Mouse (Mus musculus): ENCODE data around the gene Tmem132e. TPM values are rescaled to one million over a fixed set of nuclear protein-coding genes. Genes with fewer than 3 reads are reported as not detected.
A peak's percentile ranks its signal among the peaks of the same experiment; 100 is the strongest.

Tmem132e gene
- polyA plus RNA-seq, 1 experiment from 2014 or later, result 2.0 TPM

GRCm38 (mm10) chr11:82386970-82387540 is 1.6 kb upstream of the Tmem132e start:
- H3K4me3 ChIP-seq (ENCODE audit: low read depth, low read length), result peak overlapping the region; percentile 63
- WGBS, result under 1% methylated on average over 41 of the region's 51 CpGs
- H3K9ac ChIP-seq (ENCODE audit: low read depth, low read length), result peak overlapping the region; percentile 61
- H3K27ac ChIP-seq (replicated peaks; ENCODE audit: low read depth, low read length), result no peak overlapping the region
- H3K4me1 ChIP-seq (ENCODE audit: control insufficient read depth, insufficient read depth, low read length), result peaks cover 15% of the 10 kb centered on the region
- peak; percentile 81 for ATAC-seq (ENCODE audit: low read depth)
- H3K27me3 ChIP-seq (replicated peaks; ENCODE audit: control insufficient read depth, insufficient read depth, low read length), result peaks cover 84% of the 10 kb centered on the region
- H3K9me3 ChIP-seq (ENCODE audit: control insufficient read depth, low read length), result no peaks in the 10 kb centered on the region
- peak; percentile 81 for DNase-seq (ENCODE audit: low spot score)
- peak overlapping the region; percentile 96 for H3K4me2 ChIP-seq (ENCODE audit: low read depth, low read length)
- H3K36me3 ChIP-seq (ENCODE audit: control insufficient read depth, insufficient read depth, low read length), result no peaks in the 10 kb centered on the region

- no peak overlapping the region for H3K27ac ChIP-seq (replicated peaks; ENCODE audit: low read depth, low read length)
- H3K4me3 ChIP-seq (ENCODE audit: low read depth, low read length), result peak overlapping the region; percentile 63
- H3K4me2 ChIP-seq (ENCODE audit: low read depth, low read length), result peak overlapping the region; percentile 96
- H3K36me3 ChIP-seq (ENCODE audit: control insufficient read depth, insufficient read depth, low read length), result no peaks in the 10 kb centered on the region
- no peaks in the 10 kb centered on the region for H3K9me3 ChIP-seq (ENCODE audit: control insufficient read depth, low read length)
- H3K27me3 ChIP-seq (replicated peaks; ENCODE audit: control insufficient read depth, insufficient read depth, low read length), result peaks cover 80% of the 10 kb centered on the region
- under 1% methylated on average over 47 of the region's 47 CpGs for WGBS
- H3K4me1 ChIP-seq (ENCODE audit: control insufficient read depth, insufficient read depth, low read length), result peaks cover 15% of the 10 kb centered on the region
- peak overlapping the region; percentile 61 for H3K9ac ChIP-seq (ENCODE audit: low read depth, low read length)
- no peak for DNase-seq (ENCODE audit: low spot score)
- ATAC-seq (ENCODE audit: low read depth), result no peak
These were observed 874 bp upstream of the Tmem132e start for GRCm38 (mm10) chr11:82387711-82388341.

- peak; percentile 31 for DNase-seq (ENCODE audit: low spot score)
- Histone ChIP-seq H3K4me3 (ENCODE audit: low read depth, low read length) (peak overlapping the region; percentile 63), H3K27ac (replicated peaks; ENCODE audit: low read depth, low read length) (no peak overlapping the region), H3K36me3 (ENCODE audit: control insufficient read depth, insufficient read depth, low read length) (no peaks in the 10 kb centered on the region), H3K9me3 (ENCODE audit: control insufficient read depth, low read length) (no peaks in the 10 kb centered on the region), H3K9ac (ENCODE audit: low read depth, low read length) (peak overlapping the region; percentile 61), H3K27me3 (replicated peaks; ENCODE audit: control insufficient read depth, insufficient read depth, low read length) (peaks cover 69% of the 10 kb centered on the region), H3K4me1 (ENCODE audit: control insufficient read depth, insufficient read depth, low read length) (peaks cover 15% of the 10 kb centered on the region), H3K4me2 (ENCODE audit: low read depth, low read length) (peak overlapping the region; percentile 96)
- ATAC-seq (ENCODE audit: low read depth), result peak; percentile 13; the same call in 1 of the 2 replicates
- WGBS, result 2% methylated on average over 49 of the region's 69 CpGs
These were observed 944 bp downstream of the Tmem132e start for GRCm38 (mm10) chr11:82389396-82390291.

GRCm38 (mm10) chr11:82392341-82392740 is 3.6 kb downstream of the Tmem132e start:
- WGBS, result 52% methylated on average over 3 of the region's 3 CpGs
- Histone ChIP-seq H3K27me3 (replicated peaks; ENCODE audit: control insufficient read depth, insufficient read depth, low read length) (peaks cover 48% of the 10 kb centered on the region), H3K4me1 (ENCODE audit: control insufficient read depth, insufficient read depth, low read length) (peaks cover 15% of the 10 kb centered on the region), H3K9ac (ENCODE audit: low read depth, low read length) (no peak overlapping the region), H3K4me3 (ENCODE audit: low read depth, low read length) (no peak overlapping the region), H3K27ac (replicated peaks; ENCODE audit: low read depth, low read length) (no peak overlapping the region), H3K36me3 (ENCODE audit: control insufficient read depth, insufficient read depth, low read length) (no peaks in the 10 kb centered on the region), H3K4me2 (ENCODE audit: low read depth, low read length) (no peak overlapping the region), H3K9me3 (ENCODE audit: control insufficient read depth, low read length) (no peaks in the 10 kb centered on the region)
- ATAC-seq (ENCODE audit: low read depth) (no peak), DNase-seq (ENCODE audit: low spot score) (no peak)

GRCm38 (mm10) chr11:82399621-82400020 is 10.9 kb downstream of the Tmem132e start:
- H3K4me1 ChIP-seq (ENCODE audit: control insufficient read depth, insufficient read depth, low read length), result no peaks in the 10 kb centered on the region
- 19% methylated on average over 2 of the region's 3 CpGs for WGBS
- no peak overlapping the region for H3K27ac ChIP-seq (replicated peaks; ENCODE audit: low read depth, low read length)
- no peaks in the 10 kb centered on the region for H3K36me3 ChIP-seq (ENCODE audit: control insufficient read depth, insufficient read depth, low read length)
- ATAC-seq (ENCODE audit: low read depth) (no peak), DNase-seq (ENCODE audit: low spot score) (no peak)
- H3K27me3 ChIP-seq (replicated peaks; ENCODE audit: control insufficient read depth, insufficient read depth, low read length), result no peaks in the 10 kb centered on the region
- no peak overlapping the region for H3K4me2 ChIP-seq (ENCODE audit: low read depth, low read length)
- no peak overlapping the region for H3K9ac ChIP-seq (ENCODE audit: low read depth, low read length)
- no peaks in the 10 kb centered on the region for H3K9me3 ChIP-seq (ENCODE audit: control insufficient read depth, low read length)
- no peak overlapping the region for H3K4me3 ChIP-seq (ENCODE audit: low read depth, low read length)

- WGBS, result 38% methylated on average over 3 of the region's 3 CpGs
- ATAC-seq (ENCODE audit: low read depth) (no peak), DNase-seq (ENCODE audit: low spot score) (no peak)
- Histone ChIP-seq H3K4me1 (ENCODE audit: control insufficient read depth, insufficient read depth, low read length) (0 out of 2 replicates have a peak, but pooled peaks cover 4% of the 10 kb centered on the region), H3K27me3 (replicated peaks; ENCODE audit: control insufficient read depth, insufficient read depth, low read length) (no peaks in the 10 kb centered on the region), H3K9me3 (ENCODE audit: control insufficient read depth, low read length) (no peaks in the 10 kb centered on the region), H3K4me2 (ENCODE audit: low read depth, low read length) (no peak overlapping the region), H3K36me3 (ENCODE audit: control insufficient read depth, insufficient read depth, low read length) (no peaks in the 10 kb centered on the region), H3K27ac (replicated peaks; ENCODE audit: low read depth, low read length) (no peak overlapping the region), H3K9ac (ENCODE audit: low read depth, low read length) (no peak overlapping the region), H3K4me3 (ENCODE audit: low read depth, low read length) (no peak overlapping the region)
These were observed 16.9 kb downstream of the Tmem132e start for GRCm38 (mm10) chr11:82405641-82406040.

GRCm38 (mm10) chr11:82406358-82407221 is 17.9 kb downstream of the Tmem132e start:
- Histone ChIP-seq H3K27ac (replicated peaks; ENCODE audit: low read depth, low read length) (no peak overlapping the region), H3K9me3 (ENCODE audit: control insufficient read depth, low read length) (no peaks in the 10 kb centered on the region), H3K27me3 (replicated peaks; ENCODE audit: control insufficient read depth, insufficient read depth, low read length) (no peaks in the 10 kb centered on the region), H3K4me2 (ENCODE audit: low read depth, low read length) (no peak overlapping the region), H3K9ac (ENCODE audit: low read depth, low read length) (no peak overlapping the region), H3K36me3 (ENCODE audit: control insufficient read depth, insufficient read depth, low read length) (no peaks in the 10 kb centered on the region), H3K4me1 (ENCODE audit: control insufficient read depth, insufficient read depth, low read length) (0 out of 2 replicates have a peak, but pooled peaks cover 4% of the 10 kb centered on the region), H3K4me3 (ENCODE audit: low read depth, low read length) (no peak overlapping the region)
- DNase-seq (ENCODE audit: low spot score) (peak; percentile 74), ATAC-seq (ENCODE audit: low read depth) (peak; percentile 72; the same call in 1 of the 2 replicates)
- 29% methylated on average over 11 of the region's 11 CpGs for WGBS

- H3K36me3 ChIP-seq (ENCODE audit: control insufficient read depth, insufficient read depth, low read length), result no peaks in the 10 kb centered on the region
- no peak overlapping the region for H3K27ac ChIP-seq (replicated peaks; ENCODE audit: low read depth, low read length)
- H3K4me3 ChIP-seq (ENCODE audit: low read depth, low read length), result no peak overlapping the region
- no peaks in the 10 kb centered on the region for H3K27me3 ChIP-seq (replicated peaks; ENCODE audit: control insufficient read depth, insufficient read depth, low read length)
- no peak for DNase-seq (ENCODE audit: low spot score)
- H3K4me1 ChIP-seq (ENCODE audit: control insufficient read depth, insufficient read depth, low read length), result no peaks in the 10 kb centered on the region
- no peak overlapping the region for H3K4me2 ChIP-seq (ENCODE audit: low read depth, low read length)
- 53% methylated on average over 1 of the region's 1 CpGs for WGBS
- ATAC-seq (ENCODE audit: low read depth), result no peak
- H3K9me3 ChIP-seq (ENCODE audit: control insufficient read depth, low read length), result no peaks in the 10 kb centered on the region
- H3K9ac ChIP-seq (ENCODE audit: low read depth, low read length), result no peak overlapping the region
These were observed 23.8 kb downstream of the Tmem132e start for GRCm38 (mm10) chr11:82412496-82412895.

Data from embryonic facial prominence, embryonic 14.5 days (tissue).